Mouse (Mus musculus) ovary, adult 2 months (tissue): ENCODE results near the gene Tm9sf4. TPM values are rescaled to one million over a fixed set of nuclear protein-coding genes. Genes with fewer than 3 reads are reported as not detected.

Experiments
- polyA plus RNA-seq: library from polyadenylated mRNA; depleted of rRNA; stranded (reverse); fragments of >200 nt; gene quantifications from 2 replicates; pipeline ENCODE4 v1.2.3, GENCODE M21; 2012; rRNA removed

Tm9sf4 gene
- 39.1 and 46.2 TPM in 2 replicates for polyA plus RNA-seq

GRCm38 (mm10) chr2:153160844-153161683 lies at the start of gene Tm9sf4:
Tm9sf4 (plus strand) TSS chr2:153161303.

DNA sequence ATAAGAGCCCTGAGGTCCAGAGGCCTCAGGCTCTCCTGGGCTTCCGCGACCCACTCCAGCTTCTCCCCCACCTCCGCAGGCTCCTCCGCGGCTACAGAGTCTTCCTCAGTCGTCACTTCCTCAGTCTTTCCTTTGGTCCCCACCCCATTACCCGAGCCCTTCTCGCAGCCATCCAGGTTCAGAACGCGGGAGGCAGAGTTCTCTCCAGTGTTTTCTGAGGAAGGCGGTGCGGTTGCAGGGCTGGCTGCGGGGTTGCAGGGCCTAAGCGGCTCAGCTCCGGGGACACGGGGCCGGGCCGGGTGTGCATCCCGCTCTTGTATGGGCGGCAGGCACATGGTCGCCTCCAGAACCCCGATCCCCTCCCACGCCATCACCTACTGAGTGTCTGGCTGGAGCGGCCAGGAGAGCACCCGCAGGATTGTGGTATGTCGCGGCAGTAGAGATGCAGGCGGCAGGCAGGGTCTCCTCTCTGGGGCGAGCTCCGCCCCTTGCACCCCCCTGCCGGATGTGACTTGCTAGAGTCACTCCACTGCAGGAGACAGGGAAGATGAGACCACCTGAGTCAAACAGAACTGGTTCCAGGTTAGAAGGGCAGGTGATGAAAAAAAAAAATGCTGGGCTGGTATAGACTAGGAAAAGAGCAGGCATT lies 64.0 kb downstream of the Tm9sf4 start, which contains the start of gene Tspyl3:
Gene Tspyl3, minus strand, starts transcription at position 496 of the 649 bp plus-strand sequence.

GRCm38 (mm10) chr2:153241250-153242014 lies 80.3 kb downstream of the Tm9sf4 start, which contains the start of the genes Plagl2 and Pofut1:
Plagl2 (minus strand) TSS chr2:153241426.
Pofut1 (plus strand) TSS chr2:153241533.

Other genes with a start within 250 kb of the Tm9sf4 start
- 0.08 and 0.09 TPM in 2 replicates for gene Mylk2, start 250.0 kb upstream of the Tm9sf4 start, polyA plus RNA-seq
- gene Foxs1, start 228.1 kb upstream of the Tm9sf4 start, polyA plus RNA-seq: 57.4 and 78.2 TPM in 2 replicates
- 0.59 and 1.1 TPM in 2 replicates for gene Dusp15, start 209.6 kb upstream of the Tm9sf4 start, polyA plus RNA-seq
- gene Ttll9, start 198.8 kb upstream of the Tm9sf4 start, polyA plus RNA-seq: 3.0 and 4.0 TPM in 2 replicates
- 51.4 and 72.3 TPM in 2 replicates for gene Pdrg1, start 145.9 kb upstream of the Tm9sf4 start, polyA plus RNA-seq
- gene Xkr7, start 129.5 kb upstream of the Tm9sf4 start, polyA plus RNA-seq: not detected in 2 replicates
- 30.9 and 35.6 TPM in 2 replicates for gene Ccm2l, start 95.3 kb upstream of the Tm9sf4 start, polyA plus RNA-seq
- 8.4 and 10.4 TPM in 2 replicates for gene Hck, start 52.8 kb upstream of the Tm9sf4 start, polyA plus RNA-seq
- gene Tspyl3, start 64.1 kb downstream of the Tm9sf4 start, polyA plus RNA-seq: 11.0 and 11.5 TPM in 2 replicates
- gene Plagl2, start 80.1 kb downstream of the Tm9sf4 start, polyA plus RNA-seq: 6.9 and 7.8 TPM in 2 replicates
- 37.6 and 38.4 TPM in 2 replicates for gene Pofut1, start 80.2 kb downstream of the Tm9sf4 start, polyA plus RNA-seq
- 7.2 and 9.1 TPM in 2 replicates for gene Kif3b, start 130.1 kb downstream of the Tm9sf4 start, polyA plus RNA-seq
- 16.8 and 17.6 TPM in 2 replicates for gene Asxl1, start 184.5 kb downstream of the Tm9sf4 start, polyA plus RNA-seq